Mouse (Mus musculus): ENCODE measurements at regions not wholly inside any gene's neighbourhood (a gene's known extent, or its start where the extent isn't known, plus 50 kb on each side); places are given as distances from the start of the nearest gene placed in this dataset.
A peak's percentile ranks its signal among the peaks of the same experiment; 100 is the strongest.

GRCm38 (mm10) chr8:64318524-64319219 is 112.6 kb upstream of the Tll1 start:
- Histone ChIP-seq H3K4me3 (ENCODE audit: low read depth, low read length) (no peak overlapping the region), H3K9ac (no peak overlapping the region), H3K4me1 (ENCODE audit: insufficient read depth) (0 out of 2 replicates have a peak, but pooled peaks cover 5% of the 10 kb centered on the region), H3K27ac (ENCODE audit: low read depth) (no peak overlapping the region), H3K27me3 (ENCODE audit: insufficient read depth, low read length) (no peaks in the 10 kb centered on the region), H3K9me3 (ENCODE audit: low read depth, low read length) (no peaks in the 10 kb centered on the region), H3K4me2 (no peak overlapping the region), H3K36me3 (ENCODE audit: insufficient read depth) (no peaks in the 10 kb centered on the region)
- peak; percentile 42 for DNase-seq
- no peak for TF ChIP-seq CTCF (IDR thresholded peaks at IDR 0.05; ENCODE audit: low read depth)
- ATAC-seq (ENCODE audit: insufficient read depth), result no peak
- WGBS, result 56% methylated on average over 10 of the region's 10 CpGs

GRCm38 (mm10) chr8:64317815-64318214 is 111.7 kb upstream of the Tll1 start:
- Histone ChIP-seq H3K9me3 (ENCODE audit: low read depth, low read length) (no peaks in the 10 kb centered on the region), H3K27me3 (ENCODE audit: insufficient read depth, low read length) (no peaks in the 10 kb centered on the region), H3K4me2 (no peak overlapping the region), H3K9ac (no peak overlapping the region), H3K27ac (ENCODE audit: low read depth) (no peak overlapping the region), H3K36me3 (ENCODE audit: insufficient read depth) (no peaks in the 10 kb centered on the region), H3K4me1 (ENCODE audit: insufficient read depth) (0 out of 2 replicates have a peak, but pooled peaks cover 5% of the 10 kb centered on the region), H3K4me3 (ENCODE audit: low read depth, low read length) (no peak overlapping the region)
- DNase-seq (no peak), ATAC-seq (ENCODE audit: insufficient read depth) (no peak)
- TF ChIP-seq CTCF (IDR thresholded peaks at IDR 0.05; ENCODE audit: low read depth), result no peak

- H3K4me3 ChIP-seq (ENCODE audit: low read depth, low read length), result no peak overlapping the region
- TF ChIP-seq CTCF (IDR thresholded peaks at IDR 0.05; ENCODE audit: low read depth), result no peak
- H3K36me3 ChIP-seq (ENCODE audit: insufficient read depth), result no peaks in the 10 kb centered on the region
- H3K27me3 ChIP-seq (ENCODE audit: insufficient read depth, low read length), result no peaks in the 10 kb centered on the region
- ATAC-seq (ENCODE audit: insufficient read depth), result no peak
- DNase-seq, result no peak
- H3K4me2 ChIP-seq, result no peak overlapping the region
- no peak overlapping the region for H3K9ac ChIP-seq
- H3K4me1 ChIP-seq (ENCODE audit: insufficient read depth), result no peaks in the 10 kb centered on the region
- WGBS, result 32% methylated on average over 1 of the region's 1 CpGs
- no peaks in the 10 kb centered on the region for H3K9me3 ChIP-seq (ENCODE audit: low read depth, low read length)
- no peak overlapping the region for H3K27ac ChIP-seq (ENCODE audit: low read depth)
Observed at GRCm38 (mm10) chr8:64307995-64308394, 101.9 kb upstream of the Tll1 start.

GRCm38 (mm10) chr8:64282806-64283205 is 76.7 kb upstream of the Tll1 start:
- DNase-seq (no peak), ATAC-seq (ENCODE audit: insufficient read depth) (no peak)
- no peak overlapping the region for H3K4me2 ChIP-seq
- H3K36me3 ChIP-seq (ENCODE audit: insufficient read depth), result no peaks in the 10 kb centered on the region
- H3K9me3 ChIP-seq (ENCODE audit: low read depth, low read length), result no peaks in the 10 kb centered on the region
- no peak overlapping the region for H3K4me3 ChIP-seq (ENCODE audit: low read depth, low read length)
- H3K27me3 ChIP-seq (ENCODE audit: insufficient read depth, low read length), result no peaks in the 10 kb centered on the region
- H3K4me1 ChIP-seq (ENCODE audit: insufficient read depth), result no peaks in the 10 kb centered on the region
- H3K9ac ChIP-seq, result no peak overlapping the region
- TF ChIP-seq CTCF (IDR thresholded peaks at IDR 0.05; ENCODE audit: low read depth), result no peak
- WGBS, result 88% methylated on average over 6 of the region's 6 CpGs
- no peak overlapping the region for H3K27ac ChIP-seq (ENCODE audit: low read depth)

GRCm38 (mm10) chr8:64281598-64281997 is 75.5 kb upstream of the Tll1 start:
- Histone ChIP-seq H3K27me3 (ENCODE audit: insufficient read depth, low read length) (no peaks in the 10 kb centered on the region), H3K4me1 (ENCODE audit: insufficient read depth) (no peaks in the 10 kb centered on the region), H3K36me3 (ENCODE audit: insufficient read depth) (no peaks in the 10 kb centered on the region), H3K4me3 (ENCODE audit: low read depth, low read length) (no peak overlapping the region), H3K4me2 (no peak overlapping the region), H3K27ac (ENCODE audit: low read depth) (no peak overlapping the region), H3K9ac (no peak overlapping the region), H3K9me3 (ENCODE audit: low read depth, low read length) (no peaks in the 10 kb centered on the region)
- no peak for TF ChIP-seq CTCF (IDR thresholded peaks at IDR 0.05; ENCODE audit: low read depth)
- ATAC-seq (ENCODE audit: insufficient read depth) (no peak), DNase-seq (no peak)
- 69% methylated on average over 3 of the region's 3 CpGs for WGBS

GRCm38 (mm10) chr8:64280391-64280790 is 74.3 kb upstream of the Tll1 start:
- ATAC-seq (ENCODE audit: insufficient read depth) (peak; percentile 75; the same call in 1 of the 2 replicates), DNase-seq (peak; percentile 77)
- no peak overlapping the region for H3K9ac ChIP-seq
- no peaks in the 10 kb centered on the region for H3K36me3 ChIP-seq (ENCODE audit: insufficient read depth)
- H3K4me3 ChIP-seq (ENCODE audit: low read depth, low read length), result no peak overlapping the region
- no peak for TF ChIP-seq CTCF (IDR thresholded peaks at IDR 0.05; ENCODE audit: low read depth)
- no peaks in the 10 kb centered on the region for H3K9me3 ChIP-seq (ENCODE audit: low read depth, low read length)
- H3K4me2 ChIP-seq, result no peak overlapping the region
- no peaks in the 10 kb centered on the region for H3K4me1 ChIP-seq (ENCODE audit: insufficient read depth)
- H3K27ac ChIP-seq (ENCODE audit: low read depth), result no peak overlapping the region
- H3K27me3 ChIP-seq (ENCODE audit: insufficient read depth, low read length), result no peaks in the 10 kb centered on the region

GRCm38 (mm10) chr8:64276058-64276457 is 70.0 kb upstream of the Tll1 start:
- Histone ChIP-seq H3K4me2 (no peak overlapping the region), H3K4me3 (ENCODE audit: low read depth, low read length) (no peak overlapping the region), H3K9ac (no peak overlapping the region), H3K27me3 (ENCODE audit: insufficient read depth, low read length) (no peaks in the 10 kb centered on the region), H3K4me1 (ENCODE audit: insufficient read depth) (no peaks in the 10 kb centered on the region), H3K36me3 (ENCODE audit: insufficient read depth) (no peaks in the 10 kb centered on the region), H3K27ac (ENCODE audit: low read depth) (no peak overlapping the region), H3K9me3 (ENCODE audit: low read depth, low read length) (no peaks in the 10 kb centered on the region)
- no peak for TF ChIP-seq CTCF (IDR thresholded peaks at IDR 0.05; ENCODE audit: low read depth)
- ATAC-seq (ENCODE audit: insufficient read depth) (no peak), DNase-seq (no peak)
- 53% methylated on average over 6 of the region's 6 CpGs for WGBS

All from lung, embryonic 14.5 days (tissue).